Mouse (Mus musculus) liver, embryonic 16.5 days (tissue): ENCODE results near the gene Tox4. TPM values are rescaled to one million over a fixed set of nuclear protein-coding genes. Genes with fewer than 3 reads are reported as not detected.
A peak's percentile ranks its signal among the peaks of the same experiment; 100 is the strongest.

Experiments
- ATAC-seq: fragments of 200-750 bp; cut with Nextera tagmentation; 2 replicates; pipeline ENCODE4 v1.8.0; 2017; ENCODE audit warnings: low read depth, mild to moderate bottlenecking, moderate number of reproducible peaks, moderate library complexity
- H3K27ac ChIP-seq: fragments of 300-500 bp; sonication (generic); 2 replicates; pipeline ENCODE4 v1.5.1; 2014; ENCODE audit warnings: mild to moderate bottlenecking, low read length
- H3K27me3 ChIP-seq: fragments of 300-500 bp; sonication (generic); 2 replicates; pipeline ENCODE4 v1.6.1; 2014; ENCODE audit warnings: low read depth, low read length, mixed read lengths; ENCODE audit not compliant: control insufficient read depth, insufficient read depth
- H3K36me3 ChIP-seq: fragments of 300-500 bp; sonication (generic); 2 replicates; pipeline ENCODE4 v1.6.1; 2014; ENCODE audit warnings: mild to moderate bottlenecking; ENCODE audit not compliant: control insufficient read depth, insufficient read depth
- H3K4me1 ChIP-seq: fragments of 300-500 bp; sonication (generic); 2 replicates; pipeline ENCODE4 v1.6.1; 2014; ENCODE audit warnings: low read depth, low read length, mixed read lengths; ENCODE audit not compliant: control insufficient read depth
- H3K4me2 ChIP-seq: fragments of 300-500 bp; sonication (generic); 2 replicates; pipeline ENCODE4 v1.6.1; 2014; ENCODE audit warnings: low read depth, low read length, mixed read lengths
- H3K4me3 ChIP-seq: fragments of 300-500 bp; sonication (generic); 2 replicates; pipeline ENCODE4 v1.5.1; 2014; ENCODE audit warnings: low read depth, mild to moderate bottlenecking, low read length
- H3K9ac ChIP-seq: fragments of 300-500 bp; sonication (generic); 2 replicates; pipeline ENCODE4 v1.6.1; 2014; ENCODE audit warnings: low read depth, low read length
- H3K9me3 ChIP-seq: fragments of 300-500 bp; sonication (generic); replicated peaks from 2 replicates; pipeline ENCODE4 v1.6.1; 2016; ENCODE audit warnings: low read length; ENCODE audit not compliant: control insufficient read depth
- WGBS: fragments of 180-500 bp; shearing (Covaris S2); extraction: QIAGEN DNeasy Blood & Tissue Kit; methylation state at CpG from one replicate; pipeline ENCODE4 v1.1.7; 2014; ENCODE audit not compliant: insufficient replicate concordance; 5-methylcytosine and 5-hydroxymethylcytosine counted together
- polyA plus RNA-seq: library from polyadenylated mRNA; unstranded; fragments of >200 nt; fragmentation: Nextera tagmentation; extraction: Ambion mirVana; gene quantifications from 2 replicates; pipeline ENCODE4 v1.2.1, GENCODE M21; 2015

Gene Tox4
- polyA plus RNA-seq, 1 experiment from 2014 or later: 16.8 TPM

DNA sequence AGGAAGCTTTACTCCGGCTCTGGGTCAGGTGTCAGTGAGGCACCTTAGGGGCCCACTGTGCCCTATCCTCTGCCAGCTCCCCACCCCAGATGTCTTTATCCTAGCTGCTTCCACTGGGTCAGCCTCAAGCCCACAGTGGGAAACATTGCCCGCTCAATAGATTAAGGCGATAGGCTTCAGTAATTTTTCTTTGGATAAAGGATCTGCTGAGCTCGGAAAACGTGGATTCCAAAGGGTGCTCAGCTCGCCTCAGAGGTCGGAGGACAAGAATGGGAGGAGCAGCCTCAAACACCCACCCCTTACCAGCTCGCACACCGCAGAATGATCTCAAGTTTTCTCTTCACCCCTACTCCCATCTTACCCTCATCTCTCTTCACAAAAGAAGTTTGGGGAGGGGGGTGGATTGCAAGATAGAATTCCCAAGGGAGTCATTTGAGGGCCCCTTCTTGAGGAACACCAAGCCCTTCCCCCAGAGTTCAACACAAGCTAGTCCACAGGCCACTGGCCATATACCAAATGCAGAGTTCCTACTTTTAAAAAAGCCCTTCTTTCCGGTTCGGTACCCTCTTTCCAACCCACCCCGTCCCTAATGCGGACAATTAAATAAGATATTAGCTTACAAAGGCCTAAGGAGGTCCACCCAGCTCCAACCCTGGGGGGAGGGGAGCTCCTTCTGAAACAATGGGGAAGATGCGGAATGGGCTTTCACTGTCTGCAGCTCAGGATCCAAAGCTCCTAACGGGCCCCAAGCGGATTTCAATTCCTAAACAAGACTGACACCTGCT is 37.7 kb downstream of the Tox4 start:
- no peak overlapping the region for H3K27ac ChIP-seq
- peaks cover 7% of the 10 kb centered on the region for H3K4me1 ChIP-seq
- 12% methylated on average over 16 of the region's 16 CpGs for WGBS
- 0 out of 2 replicates have a peak overlapping the region, but pooled peaks have one; percentile 28 for H3K9ac ChIP-seq
- no peak for ATAC-seq
- peaks cover 34% of the 10 kb centered on the region for H3K27me3 ChIP-seq
- no peaks in the 10 kb centered on the region for H3K9me3 ChIP-seq
- peak overlapping the region; percentile 59 for H3K4me2 ChIP-seq
- H3K4me3 ChIP-seq: peak overlapping the region; percentile 55
- H3K36me3 ChIP-seq: no peaks in the 10 kb centered on the region

GRCm38 (mm10) chr14:52319361-52319760 is 40.4 kb downstream of the Tox4 start:
- no peak overlapping the region for H3K4me3 ChIP-seq
- H3K4me1 ChIP-seq: peaks cover 7% of the 10 kb centered on the region
- peaks cover 30% of the 10 kb centered on the region for H3K27me3 ChIP-seq
- H3K4me2 ChIP-seq: no peak overlapping the region
- H3K36me3 ChIP-seq: no peaks in the 10 kb centered on the region
- WGBS: 58% methylated on average over 6 of the region's 6 CpGs
- no peak for ATAC-seq
- no peak overlapping the region for H3K27ac ChIP-seq
- H3K9me3 ChIP-seq: no peaks in the 10 kb centered on the region
- H3K9ac ChIP-seq: no peak overlapping the region

- H3K4me3 ChIP-seq: no peak overlapping the region
- no peaks in the 10 kb centered on the region for H3K4me1 ChIP-seq
- H3K4me2 ChIP-seq: no peak overlapping the region
- no peaks in the 10 kb centered on the region for H3K36me3 ChIP-seq
- H3K27ac ChIP-seq: no peak overlapping the region
- 14% methylated on average over 4 of the region's 4 CpGs for WGBS
- no peak overlapping the region for H3K9ac ChIP-seq
- no peak for ATAC-seq
- H3K9me3 ChIP-seq: no peaks in the 10 kb centered on the region
- H3K27me3 ChIP-seq: peaks cover 46% of the 10 kb centered on the region
These were observed 46.9 kb downstream of the Tox4 start for GRCm38 (mm10) chr14:52325890-52326289.

GRCm38 (mm10) chr14:52327375-52327901 is 48.5 kb downstream of the Tox4 start:
- Histone ChIP-seq H3K4me2 (peak overlapping the region; percentile 37; the same call in 1 of the 2 replicates), H3K27ac (no peak overlapping the region), H3K27me3 (peaks cover 54% of the 10 kb centered on the region), H3K9ac (no peak overlapping the region), H3K36me3 (no peaks in the 10 kb centered on the region), H3K4me1 (no peaks in the 10 kb centered on the region), H3K9me3 (no peaks in the 10 kb centered on the region), H3K4me3 (0 out of 2 replicates have a peak overlapping the region, but pooled peaks have one; percentile 7)
- WGBS: 5% methylated on average over 14 of the region's 14 CpGs
- ATAC-seq: no peak

- H3K27me3 ChIP-seq: peaks cover 54% of the 10 kb centered on the region
- H3K9me3 ChIP-seq: no peaks in the 10 kb centered on the region
- no peaks in the 10 kb centered on the region for H3K4me1 ChIP-seq
- peak within 1 kb of the TSS; percentile 9; the same call in 1 of the 2 replicates for H3K4me3 ChIP-seq
- no peak within 1 kb of the TSS for H3K27ac ChIP-seq
- 2% methylated on average over 26 of the region's 26 CpGs for WGBS
- H3K9ac ChIP-seq: no peak within 1 kb of the TSS
- no peaks in the 10 kb centered on the region for H3K36me3 ChIP-seq
- H3K4me2 ChIP-seq: peak within 1 kb of the TSS; percentile 37
- no peak for ATAC-seq
These were observed 49.2 kb downstream of the Tox4 start, which contains the start of gene Sall2 for GRCm38 (mm10) chr14:52327910-52328812. Sall2 (minus strand) TSS chr14:52328762.

DNA sequence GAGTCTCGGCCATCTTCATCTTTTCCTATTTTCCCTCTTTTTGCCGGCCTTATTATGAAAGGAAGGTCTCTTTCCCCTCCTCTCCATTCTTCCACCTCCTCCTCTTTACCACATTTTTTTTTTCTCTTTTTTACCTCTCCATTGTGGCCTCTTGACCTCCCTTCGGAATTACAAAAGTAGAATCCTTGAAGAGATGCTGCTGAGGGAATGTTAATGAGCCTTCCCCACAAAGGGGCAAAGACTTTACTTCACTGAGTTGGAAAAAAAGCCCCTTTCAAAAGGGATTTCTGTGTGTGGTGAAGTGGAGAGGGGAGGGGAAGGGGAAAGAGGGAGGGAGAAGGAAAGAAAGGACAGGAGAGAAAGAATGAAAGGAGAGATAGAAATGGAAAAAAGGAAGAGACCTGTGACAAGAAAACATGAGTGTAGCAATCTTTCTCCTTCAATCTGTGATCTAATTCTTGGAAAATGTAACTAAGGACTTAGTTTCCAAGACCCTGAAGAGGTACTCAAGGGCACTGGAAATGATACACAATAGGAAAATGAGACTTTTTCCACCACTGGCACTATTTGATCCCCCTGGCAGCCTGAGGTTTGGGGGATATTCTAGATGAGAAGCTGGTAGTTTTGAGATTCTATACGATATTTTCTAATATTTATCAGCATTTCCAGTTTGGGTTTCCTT is 52.3 kb downstream of the Tox4 start:
- no peak overlapping the region for H3K9ac ChIP-seq
- no peak overlapping the region for H3K4me2 ChIP-seq
- no peaks in the 10 kb centered on the region for H3K9me3 ChIP-seq
- 27% methylated on average over 4 of the region's 4 CpGs for WGBS
- no peak overlapping the region for H3K4me3 ChIP-seq
- H3K27ac ChIP-seq: no peak overlapping the region
- no peak for ATAC-seq
- H3K36me3 ChIP-seq: no peaks in the 10 kb centered on the region
- H3K4me1 ChIP-seq: no peaks in the 10 kb centered on the region
- H3K27me3 ChIP-seq: peaks cover 47% of the 10 kb centered on the region

GRCm38 (mm10) chr14:52332171-52332570 is 53.2 kb downstream of the Tox4 start:
- no peak overlapping the region for H3K9ac ChIP-seq
- H3K4me2 ChIP-seq: no peak overlapping the region
- WGBS: 83% methylated on average over 3 of the region's 3 CpGs
- H3K9me3 ChIP-seq: no peaks in the 10 kb centered on the region
- H3K27me3 ChIP-seq: peaks cover 38% of the 10 kb centered on the region
- H3K4me3 ChIP-seq: no peak overlapping the region
- H3K4me1 ChIP-seq: no peaks in the 10 kb centered on the region
- H3K27ac ChIP-seq: no peak overlapping the region
- no peak for ATAC-seq
- no peaks in the 10 kb centered on the region for H3K36me3 ChIP-seq

- Histone ChIP-seq H3K4me2 (no peak overlapping the region), H3K9ac (no peak overlapping the region), H3K4me3 (no peak overlapping the region), H3K4me1 (no peaks in the 10 kb centered on the region; the same call in none of the 2 replicates), H3K9me3 (no peaks in the 10 kb centered on the region), H3K27me3 (peaks cover 6% of the 10 kb centered on the region), H3K27ac (no peak overlapping the region), H3K36me3 (no peaks in the 10 kb centered on the region)
- WGBS: 26% methylated on average over 21 of the region's 21 CpGs
- 0 out of 2 replicates have a peak, but pooled peaks have one; percentile 39 for ATAC-seq
These were observed 60.0 kb downstream of the Tox4 start for GRCm38 (mm10) chr14:52338751-52339511.
